Mouse (Mus musculus): ENCODE measurements around the gene Hspa1a.
A peak's percentile ranks its signal among the peaks of the same experiment; 100 is the strongest.
"Not testable (repeated sequence)": the region's sequence is repeated elsewhere in the genome, so short reads cannot be mapped to it uniquely, and the experiment has no call there.

The Hspa1a gene

GRCm38 (mm10) chr17:34969822-34970221 lies 2.1 kb downstream of the Hspa1a start, which contains the start of gene Gm20481:
Gm20481 (plus strand) TSS chr17:34969912.
- not testable (repeated sequence) for DNase-seq (ENCODE audit: low read depth in 1 of 2, low spot score in 2 of 2)

GRCm38 (mm10) chr17:34965627-34966026 lies 6.3 kb downstream of the Hspa1a start:
- DNase-seq (ENCODE audit: low read depth in 1 of 2, low spot score in 2 of 2): no peak

GRCm38 (mm10) chr17:34964640-34965049 lies 7.3 kb downstream of the Hspa1a start:
- no peak for DNase-seq (ENCODE audit: low read depth in 1 of 2, low spot score in 2 of 2)

GRCm38 (mm10) chr17:34962841-34963240 lies 9.1 kb downstream of the Hspa1a start:
- no peak for DNase-seq (ENCODE audit: low read depth in 1 of 2, low spot score in 2 of 2)

- DNase-seq (ENCODE audit: low read depth in 1 of 2, low spot score in 2 of 2): no peak
Observed at GRCm38 (mm10) chr17:34962125-34962524, 9.8 kb downstream of the Hspa1a start.

- no peak for DNase-seq (ENCODE audit: low read depth in 1 of 2, low spot score in 2 of 2)
Observed at GRCm38 (mm10) chr17:34960702-34961493, 11.1 kb downstream of the Hspa1a start.

GRCm38 (mm10) chr17:34959881-34960515 lies 12.0 kb downstream of the Hspa1a start:
- DNase-seq (ENCODE audit: low read depth in 1 of 2, low spot score in 2 of 2): no peak

- DNase-seq (ENCODE audit: low read depth in 1 of 2, low spot score in 2 of 2): peak in 1 of 2 experiments; percentile 70
Observed at GRCm38 (mm10) chr17:34959130-34959778, 12.7 kb downstream of the Hspa1a start, which contains the start of gene Hspa1b. Hspa1b (minus strand) TSS chr17:34959238.

GRCm38 (mm10) chr17:34958734-34959129 lies 13.2 kb downstream of the Hspa1a start:
- DNase-seq (ENCODE audit: low read depth in 1 of 2, low spot score in 2 of 2): not testable (repeated sequence)

- not testable (repeated sequence) for DNase-seq (ENCODE audit: low read depth in 1 of 2, low spot score in 2 of 2)
Observed at GRCm38 (mm10) chr17:34957966-34958365, 14.0 kb downstream of the Hspa1a start.

- not testable (repeated sequence) for DNase-seq (ENCODE audit: low read depth in 1 of 2, low spot score in 2 of 2)
Observed at GRCm38 (mm10) chr17:34957291-34957690, 14.7 kb downstream of the Hspa1a start.

GRCm38 (mm10) chr17:34956340-34956739 lies 15.6 kb downstream of the Hspa1a start:
- DNase-seq (ENCODE audit: low read depth in 1 of 2, low spot score in 2 of 2): no peak

- DNase-seq (ENCODE audit: low read depth in 1 of 2, low spot score in 2 of 2): no peak
Observed at GRCm38 (mm10) chr17:34955884-34956283, 16.1 kb downstream of the Hspa1a start.

- no peak for DNase-seq (ENCODE audit: low read depth in 1 of 2, low spot score in 2 of 2)
Observed at GRCm38 (mm10) chr17:34954831-34955230, 17.1 kb downstream of the Hspa1a start.

GRCm38 (mm10) chr17:34953904-34954303 lies 18.1 kb downstream of the Hspa1a start:
- no peak for DNase-seq (ENCODE audit: low read depth in 1 of 2, low spot score in 2 of 2)

- DNase-seq (ENCODE audit: low read depth in 1 of 2, low spot score in 2 of 2): no peak
Observed at GRCm38 (mm10) chr17:34953258-34953657, 18.7 kb downstream of the Hspa1a start.

- peak in 1 of 2 experiments; percentile 61 for DNase-seq (ENCODE audit: low read depth in 1 of 2, low spot score in 2 of 2)
Observed at GRCm38 (mm10) chr17:34952378-34953040, 19.4 kb downstream of the Hspa1a start.

GRCm38 (mm10) chr17:34951636-34952377 lies 20.1 kb downstream of the Hspa1a start:
- DNase-seq (ENCODE audit: low read depth in 1 of 2, low spot score in 2 of 2): no peak

- no peak for DNase-seq (ENCODE audit: low read depth in 1 of 2, low spot score in 2 of 2)
Observed at GRCm38 (mm10) chr17:34950514-34951455, 21.2 kb downstream of the Hspa1a start.
